Comparison of ENCODE assay signal across 10 mouse cellular contexts in genomic region chr3:105798770-105799169, GRCm38 (mm10). TPM values are rescaled to one million over a fixed set of nuclear protein-coding genes. Genes with fewer than 3 reads are reported as not detected.
DNase-seq lines count a peak whose midpoint lies in the region; ATAC-seq lines count a peak whose summit lies in the region.
"Had no signal": no experiment of that assay in that cellular context is flagged by ENCODE, and none has a peak within 500 bp of the region (broad histone marks: within the 10 kb centered on the region; RNA-seq: fewer than 3 reads in every experiment).

No protein-coding gene starts in this region.

- H3K4me2 ChIP-seq in heart, embryonic 12.5 days, result peak overlapping the region; percentile 58
- peak overlapping the region; percentile 9; the same call in 1 of the 2 replicates for H3K4me2 ChIP-seq in lung, embryonic 16.5 days (ENCODE audit: low read depth, low read length)
- 0 out of 2 replicates have a peak overlapping the region, but pooled peaks have one; percentile 13 for H3K4me2 ChIP-seq in neural tube, embryonic 15.5 days

- no peak for DNase-seq in heart, postnatal 36 days
- DNase-seq in lung, postnatal 14 days, result no peak
- no peak for DNase-seq in adrenal gland, adult 2 months
- DNase-seq: adrenal gland, postnatal 14 days; gastrocnemius, postnatal 14 days had no signal

- intact Hi-C loops in heart, postnatal 36 days (cut with DNase I), result loop anchor here (5.0 kb wide), 1 partner anchor 36 kb away; no protein-coding TSS in a partner anchor

- peaks cover 11% of the 10 kb centered on the region for H3K27me3 ChIP-seq in heart, embryonic 12.5 days (replicated peaks)
- H3K27me3 ChIP-seq in lung, embryonic 16.5 days (ENCODE audit: control insufficient read depth, insufficient read depth, low read depth, low read length), result no peaks in the 10 kb centered on the region
- no peaks in the 10 kb centered on the region for H3K27me3 ChIP-seq in neural tube, embryonic 15.5 days (replicated peaks)

- no peak overlapping the region for H3K27ac ChIP-seq in heart, embryonic 12.5 days (ENCODE audit: poor library complexity, severe bottlenecking)
- no peak overlapping the region for H3K27ac ChIP-seq in lung, embryonic 16.5 days (ENCODE audit: low read length)
- no peak overlapping the region for H3K27ac ChIP-seq in neural tube, embryonic 15.5 days (replicated peaks)

- WGBS in heart, embryonic 12.5 days, result 66% methylated on average over 2 of the region's 2 CpGs
- WGBS in lung, embryonic 16.5 days, result 81% methylated on average over 2 of the region's 2 CpGs
- 87% methylated on average over 2 of the region's 2 CpGs for WGBS in neural tube, embryonic 15.5 days

- peaks cover 26% of the 10 kb centered on the region for H3K4me1 ChIP-seq in heart, embryonic 12.5 days (replicated peaks)
- H3K4me1 ChIP-seq in lung, embryonic 16.5 days (replicated peaks; ENCODE audit: control insufficient read depth, insufficient read depth, low read length), result peaks cover 12% of the 10 kb centered on the region
- H3K4me1 ChIP-seq in neural tube, embryonic 15.5 days, result peaks cover 30% of the 10 kb centered on the region

- no peaks in the 10 kb centered on the region for H3K9me3 ChIP-seq in heart, embryonic 12.5 days (replicated peaks)
- no peaks in the 10 kb centered on the region for H3K9me3 ChIP-seq in lung, embryonic 16.5 days (ENCODE audit: control insufficient read depth, low read length)
- no peaks in the 10 kb centered on the region for H3K9me3 ChIP-seq in neural tube, embryonic 15.5 days (replicated peaks)

- no peak overlapping the region for H3K9ac ChIP-seq in heart, embryonic 12.5 days
- H3K9ac ChIP-seq in lung, embryonic 16.5 days (ENCODE audit: low read length), result peak overlapping the region; percentile 18; the same call in 1 of the 2 replicates
- H3K9ac ChIP-seq in neural tube, embryonic 15.5 days (replicated peaks), result no peak overlapping the region

- H3K4me3 ChIP-seq in heart, embryonic 12.5 days, result peak overlapping the region; percentile 16
- H3K4me3 ChIP-seq in lung, embryonic 16.5 days (ENCODE audit: low read length), result no peak overlapping the region
- no peak overlapping the region for H3K4me3 ChIP-seq in neural tube, embryonic 15.5 days (replicated peaks)

- H3K36me3 ChIP-seq in heart, embryonic 12.5 days, result no peaks in the 10 kb centered on the region
- H3K36me3 ChIP-seq in lung, embryonic 16.5 days (ENCODE audit: control insufficient read depth, insufficient read depth, low read length), result no peaks in the 10 kb centered on the region
- no peaks in the 10 kb centered on the region for H3K36me3 ChIP-seq in neural tube, embryonic 15.5 days

- no peak for ATAC-seq in heart, embryonic 12.5 days (ENCODE audit: insufficient number of reproducible peaks, low FRiP score)
- ATAC-seq in lung, embryonic 16.5 days (ENCODE audit: low read depth), result no peak
- ATAC-seq in granulocyte monocyte progenitor cell, adult 5-6 weeks (replicated peaks; ENCODE audit: poor library complexity, severe bottlenecking), result peak; percentile 9; the same call in 1 of the 2 replicates
- ATAC-seq in neural tube, embryonic 15.5 days (ENCODE audit: low FRiP score), result no peak
- no peak for ATAC-seq in cerebellum, adult (ENCODE audit: insufficient number of reproducible peaks, low FRiP score, low TSS enrichment)

RNA-seq across cellular contexts. Expression of gene Rap1a, which starts 2.4 kb away (rescaled TPM):
- 88.9 and 92.0 TPM in 2 replicates for polyA plus RNA-seq in heart, embryonic 12.5 days (2016; fragmentation: Nextera tagmentation; extraction: Ambion mirVana)
- 100 to 1,000 TPM; 110 to 115 TPM for total RNA-seq in heart, postnatal 36 days (2021)
- 126 and 130 TPM in 2 replicates for polyA plus RNA-seq in lung, embryonic 16.5 days (2015; fragmentation: Nextera tagmentation; extraction: Ambion mirVana)
- 93.1 and 98.0 TPM in 2 replicates for total RNA-seq in granulocyte monocyte progenitor cell, adult 5-6 weeks (2014; fragmentation: Nextera tagmentation)
- total RNA-seq in granulocyte monocyte progenitor cell, adult 5-6 weeks (2017), result 138 and 144 TPM in 2 replicates
- polyA plus RNA-seq in neural tube, embryonic 15.5 days (2015; fragmentation: Nextera tagmentation; extraction: Ambion mirVana), result 88.2 and 95.4 TPM in 2 replicates
- total RNA-seq in adrenal gland, adult 2 months (2021), result 100 to 1,000 TPM; 143 to 188 TPM
- polyA plus RNA-seq in adrenal gland, adult 2 months (2012; rRNA removed), result 1.5 and 1.6 TPM in 2 replicates

Comparison
In these comparisons a context has a peak if more than half of its experiments do, and no peak if none do; other contexts are left out.
1. RNA of gene Rap1a, which starts 2.4 kb away (polyA plus RNA-seq): 126 to 130 TPM in lung, embryonic 16.5 days, 88.9 to 92.0 TPM in heart, embryonic 12.5 days and 88.2 to 95.4 TPM in neural tube, embryonic 15.5 days; 1.5 to 1.6 TPM in adrenal gland, adult 2 months; every median in the first group is over 10 times any median in the second.
2. Peak in every context shown above with its lines, with median percentiles within 50 percentile points of each other: H3K4me2 ChIP-seq.